Mouse (Mus musculus) liver, postnatal 0 days (tissue): ENCODE data around the gene Ankrd13a.
"Not testable (repeated sequence)": the region's sequence is repeated elsewhere in the genome, so short reads cannot be mapped to it uniquely, and the experiment has no call there.

ENCODE experiments used
- CTCF ChIP-seq: sonication (generic); IDR thresholded peaks from 2 replicates; pipeline ENCODE4 v1.5.1; 2016; ENCODE audit warnings: antibody characterized with exemption, low read depth
- EP300 ChIP-seq: IDR thresholded peaks from 2 replicates; pipeline ENCODE4 v1.6.1; 2016; ENCODE audit warnings: antibody characterized with exemption, low read depth, mild to moderate bottlenecking

GRCm38 (mm10) chr5:114842155-114842554 is 67.7 kb downstream of the Ankrd13a start:
- TF ChIP-seq CTCF, EP300: not testable (repeated sequence)
